Mouse (Mus musculus) kidney, postnatal 0 days (tissue): ENCODE data around the gene Nfia. TPM values are rescaled to one million over a fixed set of nuclear protein-coding genes. Genes with fewer than 3 reads are reported as not detected.
A peak's percentile ranks its signal among the peaks of the same experiment; 100 is the strongest.

ENCODE experiments used
- ATAC-seq: fragments of 200-750 bp; cut with Nextera tagmentation; replicated peaks from 2 replicates; pipeline ENCODE4 v1.8.0; 2017; ENCODE audit warnings: low read depth, moderate number of reproducible peaks, moderate TSS enrichment, moderate library complexity; ENCODE audit not compliant: low FRiP score
- DNase-seq: peaks from one replicate; pipeline ENCODE4 v3.0.0-alpha.2; 2016; ENCODE audit warnings: low spot score
- H3K27ac ChIP-seq: fragments of 300-500 bp; sonication (generic); 2 replicates; pipeline ENCODE4 v1.5.1; 2014; ENCODE audit warnings: mild to moderate bottlenecking
- H3K27me3 ChIP-seq: fragments of 300-500 bp; sonication (generic); 2 replicates; pipeline ENCODE4 v1.6.1; 2014; ENCODE audit warnings: low read length, mixed read lengths; ENCODE audit not compliant: insufficient read depth
- H3K36me3 ChIP-seq: fragments of 300-500 bp; sonication (generic); 2 replicates; pipeline ENCODE4 v1.6.1; 2014; ENCODE audit warnings: low read length, mixed read lengths; ENCODE audit not compliant: insufficient read depth
- H3K4me1 ChIP-seq: fragments of 300-500 bp; sonication (generic); replicated peaks from 2 replicates; pipeline ENCODE4 v1.6.1; 2014; ENCODE audit warnings: antibody characterized with exemption, low read length, mixed read lengths; ENCODE audit not compliant: insufficient read depth
- H3K4me2 ChIP-seq: fragments of 300-500 bp; sonication (generic); 2 replicates; pipeline ENCODE4 v1.6.1; 2014; ENCODE audit warnings: mild to moderate bottlenecking, low read length, moderate library complexity, mixed read lengths
- H3K4me3 ChIP-seq: fragments of 300-500 bp; sonication (generic); replicated peaks from 2 replicates; pipeline ENCODE4 v1.5.1; 2014; ENCODE audit warnings: low read depth, low read length
- H3K9ac ChIP-seq: fragments of 300-500 bp; sonication (generic); 2 replicates; pipeline ENCODE4 v1.6.1; 2014; ENCODE audit warnings: low read depth, low read length
- H3K9me3 ChIP-seq: fragments of 300-500 bp; sonication (generic); replicated peaks from 2 replicates; pipeline ENCODE4 v1.6.1; 2016; ENCODE audit warnings: low read length, inconsistent platforms, mixed read lengths
- CTCF ChIP-seq: IDR thresholded peaks from 2 replicates; pipeline ENCODE4 v1.5.1; 2016; ENCODE audit warnings: antibody characterized with exemption, low read depth, mild to moderate bottlenecking, moderate library complexity
- WGBS: fragments of 180-500 bp; shearing (Covaris S2); extraction: QIAGEN DNeasy Blood & Tissue Kit; methylation state at CpG from one replicate; pipeline ENCODE4 v1.1.7; 2014; 5-methylcytosine and 5-hydroxymethylcytosine counted together
- polyA plus RNA-seq: library from polyadenylated mRNA; unstranded; fragments of >200 nt; fragmentation: Nextera tagmentation; extraction: Ambion mirVana; gene quantifications from 2 replicates; pipeline ENCODE4 v1.2.1, GENCODE M21; 2015

Gene Nfia
- polyA plus RNA-seq, 1 experiment from 2014 or later, result 25.9 TPM

DNA sequence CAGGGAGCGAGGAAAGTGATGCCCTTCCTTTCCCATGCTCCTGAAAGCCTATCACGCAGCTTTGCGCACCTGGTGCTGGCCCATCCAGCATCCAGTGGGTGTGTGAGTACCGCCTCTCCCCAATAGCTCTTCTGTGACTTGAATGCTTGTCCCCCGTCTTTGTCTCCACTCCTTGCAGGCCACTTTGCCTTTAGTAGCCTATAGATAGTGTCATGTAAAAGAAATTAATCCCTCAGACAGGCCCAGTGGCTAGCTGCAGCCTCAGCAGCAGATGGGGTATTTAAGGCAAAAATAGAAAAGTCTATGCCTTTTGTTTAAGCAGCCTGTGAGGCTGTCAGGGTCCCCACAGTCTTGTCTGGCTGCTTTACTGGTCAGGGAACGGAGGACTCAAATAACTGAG, 145.0 kb downstream of the Nfia start:
- 85% methylated on average over 6 of the region's 6 CpGs for WGBS
- H3K4me2 ChIP-seq, result no peak overlapping the region
- H3K27ac ChIP-seq, result no peak overlapping the region
- H3K9ac ChIP-seq, result no peak overlapping the region
- H3K36me3 ChIP-seq, result no peaks in the 10 kb centered on the region
- no peaks in the 10 kb centered on the region for H3K4me1 ChIP-seq
- DNase-seq, result no peak
- no peak overlapping the region for H3K4me3 ChIP-seq
- H3K9me3 ChIP-seq, result no peaks in the 10 kb centered on the region
- no peak for TF ChIP-seq CTCF
- H3K27me3 ChIP-seq, result no peaks in the 10 kb centered on the region
- ATAC-seq, result no peak

DNA sequence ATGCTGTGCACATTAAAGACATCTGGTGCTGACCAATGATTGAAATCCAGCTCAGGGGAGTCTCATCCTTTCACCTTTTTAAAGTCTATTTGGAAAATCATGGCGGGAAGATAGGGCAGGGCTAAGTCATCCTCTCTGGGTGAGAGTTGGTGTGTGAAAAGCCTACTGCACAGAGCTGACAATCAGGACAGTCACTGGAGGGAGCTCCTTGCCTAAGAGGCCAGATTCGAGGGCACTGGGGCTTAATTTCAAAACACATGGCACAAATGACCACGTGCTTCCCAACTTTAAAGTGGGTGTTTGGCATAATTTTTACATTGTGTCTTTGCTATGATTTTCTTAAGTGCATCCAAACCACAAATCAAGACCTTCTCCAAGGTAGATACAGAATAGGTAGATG, 146.1 kb downstream of the Nfia start:
- H3K4me1 ChIP-seq, result no peaks in the 10 kb centered on the region
- H3K27me3 ChIP-seq, result no peaks in the 10 kb centered on the region
- 66% methylated on average over 3 of the region's 3 CpGs for WGBS
- TF ChIP-seq CTCF, result peak; percentile 15; the same call in 1 of the 2 replicates
- no peak overlapping the region for H3K4me2 ChIP-seq
- DNase-seq (no peak), ATAC-seq (no peak)
- H3K9me3 ChIP-seq, result no peaks in the 10 kb centered on the region
- no peak overlapping the region for H3K9ac ChIP-seq
- H3K4me3 ChIP-seq, result no peak overlapping the region
- no peaks in the 10 kb centered on the region for H3K36me3 ChIP-seq
- no peak overlapping the region for H3K27ac ChIP-seq

DNA sequence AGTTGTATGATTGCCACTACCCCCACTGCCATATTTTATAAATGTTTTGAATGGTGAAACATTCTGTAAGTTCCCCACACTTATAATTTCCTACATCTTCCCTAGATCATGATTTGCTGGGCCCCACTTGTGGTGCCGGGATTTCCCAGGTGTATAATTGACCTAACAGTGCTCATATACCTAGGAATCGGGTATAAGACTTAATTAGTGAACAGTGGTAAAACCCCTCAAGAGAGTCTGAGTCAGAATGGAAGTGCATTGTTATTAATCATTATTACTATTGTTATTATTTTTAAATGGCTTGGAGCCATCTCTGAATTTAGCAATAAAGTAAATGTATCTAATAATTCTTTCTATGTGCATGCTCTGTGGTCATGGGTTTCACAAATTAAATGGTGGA, 147.2 kb downstream of the Nfia start:
- no peaks in the 10 kb centered on the region for H3K27me3 ChIP-seq
- H3K4me1 ChIP-seq, result no peaks in the 10 kb centered on the region
- H3K4me3 ChIP-seq, result no peak overlapping the region
- WGBS, result 66% methylated on average over 2 of the region's 2 CpGs
- H3K9me3 ChIP-seq, result no peaks in the 10 kb centered on the region
- H3K9ac ChIP-seq, result no peak overlapping the region
- DNase-seq, result no peak
- no peak for ATAC-seq
- no peak overlapping the region for H3K27ac ChIP-seq
- no peaks in the 10 kb centered on the region for H3K36me3 ChIP-seq
- H3K4me2 ChIP-seq, result 0 out of 2 replicates have a peak overlapping the region, but pooled peaks have one; percentile 27
- no peak for TF ChIP-seq CTCF

DNA sequence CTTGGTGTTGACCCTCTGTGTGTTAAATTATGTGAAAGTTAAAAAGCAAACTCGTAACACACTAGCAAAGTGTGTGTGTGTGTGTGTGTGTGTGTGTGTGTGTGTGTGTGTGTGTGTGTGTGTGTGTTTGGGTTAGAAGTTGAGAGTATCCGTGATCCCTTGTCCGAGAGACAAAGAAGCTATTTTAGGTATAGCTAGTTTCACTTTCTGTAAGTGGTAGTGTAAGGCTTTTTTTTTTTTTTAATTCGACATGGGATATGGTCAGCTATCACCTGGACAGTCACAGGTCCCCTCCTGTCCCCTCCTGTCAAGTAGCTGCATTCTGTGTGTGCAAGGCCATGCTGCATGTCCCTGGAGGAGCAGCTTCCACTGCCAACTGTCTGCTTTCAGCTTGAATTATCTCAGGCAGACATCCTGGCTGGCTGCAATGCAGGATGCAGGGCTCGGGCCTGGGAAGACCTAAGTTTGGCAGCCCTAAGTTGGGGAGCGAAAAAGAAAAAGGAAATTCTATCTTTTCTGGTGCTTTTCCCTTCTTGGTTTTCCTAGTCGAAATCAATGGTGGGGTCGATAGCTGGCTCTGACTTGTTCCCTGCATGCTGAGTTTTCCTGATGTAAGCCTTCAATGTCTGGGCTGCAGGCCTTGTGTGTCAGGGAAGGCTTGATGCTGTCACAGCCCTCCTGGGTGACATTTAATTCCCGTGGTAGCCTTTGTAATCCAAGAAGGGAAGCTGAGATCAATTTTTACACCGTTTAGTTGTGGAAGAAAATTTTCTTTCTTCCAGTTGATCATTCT, 147.9 kb downstream of the Nfia start:
- Histone ChIP-seq H3K4me2 (peak overlapping the region; percentile 27), H3K36me3 (no peaks in the 10 kb centered on the region), H3K9ac (no peak overlapping the region), H3K4me1 (no peaks in the 10 kb centered on the region), H3K27me3 (no peaks in the 10 kb centered on the region), H3K27ac (peak overlapping the region; percentile 50; the same call in 1 of the 2 replicates), H3K9me3 (no peaks in the 10 kb centered on the region), H3K4me3 (no peak overlapping the region)
- DNase-seq (no peak), ATAC-seq (no peak)
- no peak for TF ChIP-seq CTCF
- 44% methylated on average over 10 of the region's 10 CpGs for WGBS

DNA sequence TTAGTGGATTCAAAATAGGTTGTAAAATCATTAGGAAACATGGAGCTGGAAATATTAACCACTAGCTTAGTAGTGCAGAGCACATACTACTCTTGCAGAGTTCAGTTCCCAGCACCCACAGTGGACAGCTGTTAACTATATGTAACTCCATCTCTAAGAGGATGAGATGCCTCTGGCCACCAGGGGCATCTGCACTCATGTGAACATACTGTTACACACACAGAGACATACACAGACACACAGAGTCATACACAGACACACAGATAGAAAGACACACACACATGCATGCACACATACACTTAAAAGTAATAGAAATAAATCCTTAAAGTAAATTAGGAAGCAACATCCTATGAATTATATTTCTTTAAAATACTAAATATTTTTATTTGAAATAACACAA, 149.1 kb downstream of the Nfia start:
- Histone ChIP-seq H3K9me3 (no peaks in the 10 kb centered on the region), H3K4me2 (no peak overlapping the region), H3K27ac (no peak overlapping the region), H3K36me3 (no peaks in the 10 kb centered on the region), H3K9ac (no peak overlapping the region), H3K4me3 (no peak overlapping the region), H3K27me3 (no peaks in the 10 kb centered on the region), H3K4me1 (peaks cover 2% of the 10 kb centered on the region; the same call in 1 of the 2 replicates)
- TF ChIP-seq CTCF, result no peak; the same call in 1 of the 2 replicates
- DNase-seq, result no peak
- ATAC-seq, result no peak

DNA sequence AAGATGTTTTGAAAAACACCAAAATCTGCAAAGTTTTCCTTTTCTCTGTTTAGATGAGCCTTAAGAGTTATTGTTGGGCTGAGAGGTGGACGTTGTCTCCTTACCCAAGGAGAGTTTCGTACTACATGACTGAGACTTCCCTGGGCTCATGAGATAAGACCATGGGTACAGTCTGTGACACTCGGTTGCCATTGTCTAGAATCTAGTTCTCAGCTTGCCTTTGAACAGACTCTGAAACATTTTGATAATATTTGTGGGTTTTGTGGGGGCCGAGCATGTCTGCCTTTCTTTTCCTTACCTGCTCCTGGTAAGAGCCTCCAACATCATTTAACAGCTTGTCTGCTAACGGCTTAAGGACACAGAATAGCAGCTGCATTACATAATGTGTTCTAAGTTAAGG, 150.7 kb downstream of the Nfia start:
- WGBS, result 81% methylated on average over 5 of the region's 5 CpGs
- no peak overlapping the region for H3K27ac ChIP-seq
- H3K4me2 ChIP-seq, result no peak overlapping the region
- no peak overlapping the region for H3K9ac ChIP-seq
- H3K4me1 ChIP-seq, result peaks cover 6% of the 10 kb centered on the region; the same call in 1 of the 2 replicates
- ATAC-seq (no peak), DNase-seq (no peak)
- no peaks in the 10 kb centered on the region for H3K9me3 ChIP-seq
- H3K36me3 ChIP-seq, result no peaks in the 10 kb centered on the region
- H3K27me3 ChIP-seq, result no peaks in the 10 kb centered on the region
- no peak for TF ChIP-seq CTCF
- no peak overlapping the region for H3K4me3 ChIP-seq

DNA sequence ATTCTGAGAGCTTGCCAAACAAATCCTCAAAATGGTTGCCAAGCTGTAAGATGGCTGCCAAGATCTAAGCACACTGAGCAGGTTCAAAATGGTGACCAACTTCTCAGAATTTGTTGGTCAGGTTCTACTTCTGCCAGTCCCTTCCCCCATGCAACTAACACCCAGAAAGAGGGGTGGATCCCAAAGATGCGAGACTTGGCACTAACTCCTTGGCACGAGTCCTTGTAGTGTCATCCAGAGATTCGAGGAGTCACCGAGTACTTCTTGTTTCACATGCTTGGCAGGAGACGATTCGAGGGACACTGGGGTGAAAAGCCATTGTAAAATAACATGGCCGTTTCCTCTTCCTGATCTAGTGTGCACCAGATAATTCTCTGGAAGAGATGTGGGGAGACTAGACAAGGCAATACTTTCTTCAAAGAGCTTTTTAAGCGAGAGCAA, 151.4 kb downstream of the Nfia start:
- no peak overlapping the region for H3K9ac ChIP-seq

More for the DNA sequence above, 151.4 kb downstream of the Nfia start:
- H3K36me3 ChIP-seq, result no peaks in the 10 kb centered on the region
- no peak for ATAC-seq
- H3K4me2 ChIP-seq, result peak overlapping the region; percentile 11; the same call in 1 of the 2 replicates
- no peaks in the 10 kb centered on the region for H3K27me3 ChIP-seq
- H3K4me1 ChIP-seq, result peaks cover 6% of the 10 kb centered on the region; the same call in 1 of the 2 replicates
- H3K4me3 ChIP-seq, result no peak overlapping the region
- no peak for DNase-seq
- TF ChIP-seq CTCF, result no peak
- WGBS, result 51% methylated on average over 8 of the region's 8 CpGs
- H3K27ac ChIP-seq, result peak overlapping the region; percentile 48
- no peaks in the 10 kb centered on the region for H3K9me3 ChIP-seq
